Mouse (Mus musculus) midbrain, embryonic 11.5 days (tissue): Measurements from ENCODE around the gene Rsph3b. TPM values are rescaled to one million over a fixed set of nuclear protein-coding genes. Genes with fewer than 3 reads are reported as not detected.
"Not testable (repeated sequence)": the region's sequence is repeated elsewhere in the genome, so short reads cannot be mapped to it uniquely, and the experiment has no call there.

Experiments
- ATAC-seq: fragments of 200-750 bp; cut with Nextera tagmentation; 2 replicates; pipeline ENCODE4 v1.8.0; 2017; ENCODE audit warnings: moderate TSS enrichment, moderate library complexity; ENCODE audit not compliant: low FRiP score
- DNase-seq: peaks from one replicate; pipeline ENCODE4 v3.0.0; 2015; ENCODE audit warnings: low spot score; ENCODE audit errors: missing footprints
- H3K27ac ChIP-seq: fragments of 300-500 bp; sonication (generic); 2 replicates; pipeline ENCODE4 v1.5.1; 2014; ENCODE audit warnings: low read depth, low read length
- H3K27me3 ChIP-seq: fragments of 300-500 bp; sonication (generic); 2 replicates; pipeline ENCODE4 v1.6.1; 2014; ENCODE audit warnings: mild to moderate bottlenecking, low read length, moderate library complexity, mixed read lengths; ENCODE audit not compliant: control insufficient read depth, insufficient read depth
- H3K36me3 ChIP-seq: fragments of 300-500 bp; sonication (generic); 2 replicates; pipeline ENCODE4 v1.6.1; 2014; ENCODE audit warnings: mild to moderate bottlenecking, low read length, moderate library complexity, mixed read lengths; ENCODE audit not compliant: control insufficient read depth, insufficient read depth
- H3K4me1 ChIP-seq: fragments of 300-500 bp; sonication (generic); 2 replicates; pipeline ENCODE4 v1.6.1; 2014; ENCODE audit warnings: low read length; ENCODE audit not compliant: control insufficient read depth, insufficient read depth
- H3K4me2 ChIP-seq: fragments of 300-500 bp; sonication (generic); 2 replicates; pipeline ENCODE4 v1.6.1; 2014; ENCODE audit warnings: mild to moderate bottlenecking, moderate library complexity
- H3K4me3 ChIP-seq: fragments of 300-500 bp; sonication (generic); 2 replicates; pipeline ENCODE4 v1.5.1; 2014; ENCODE audit warnings: low read depth, low read length
- H3K9ac ChIP-seq: fragments of 300-500 bp; sonication (generic); 2 replicates; pipeline ENCODE4 v1.6.1; 2014; ENCODE audit warnings: low read length
- H3K9me3 ChIP-seq: fragments of 300-500 bp; sonication (generic); 2 replicates; pipeline ENCODE4 v1.6.1; 2016; ENCODE audit warnings: low read length; ENCODE audit not compliant: control insufficient read depth
- WGBS: fragments of 180-500 bp; shearing (Covaris S2); extraction: QIAGEN DNeasy Blood & Tissue Kit; methylation state at CpG from one replicate; pipeline ENCODE4 v1.1.7; 2014; 5-methylcytosine and 5-hydroxymethylcytosine counted together
- polyA plus RNA-seq: library from polyadenylated mRNA; unstranded; fragments of >200 nt; fragmentation: Nextera tagmentation; extraction: Ambion mirVana; gene quantifications from 2 replicates; pipeline ENCODE4 v1.2.1, GENCODE M21; 2014

The Rsph3b gene
- polyA plus RNA-seq, 1 experiment from 2014 or later, result 48.2 TPM

DNA sequence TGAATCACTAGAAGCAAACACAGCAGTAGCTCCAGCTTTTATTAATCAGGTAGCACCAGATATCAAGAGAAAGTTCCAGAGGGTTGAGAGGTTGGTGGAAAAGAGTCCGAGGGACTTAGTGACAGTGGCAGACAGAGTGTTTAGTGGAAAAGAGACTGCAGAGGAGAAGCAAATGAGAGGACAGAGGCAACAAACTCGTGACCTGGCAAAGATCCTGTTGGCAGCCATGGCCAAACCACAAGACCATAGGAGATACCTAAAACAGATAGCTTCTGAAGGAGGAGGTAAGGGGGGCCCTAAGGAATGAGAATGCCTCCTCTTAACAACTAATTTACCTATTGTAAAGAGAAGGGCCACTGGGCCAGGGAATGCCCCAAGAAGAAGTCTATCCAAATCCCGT lies 29.1 kb downstream of the Rsph3b start:
- H3K4me3 ChIP-seq, H3K36me3 ChIP-seq, H3K9ac ChIP-seq, H3K4me1 ChIP-seq, H3K9me3 ChIP-seq, ATAC-seq, DNase-seq, H3K27ac ChIP-seq, H3K27me3 ChIP-seq, H3K4me2 ChIP-seq: not testable (repeated sequence)
- WGBS, result 86% methylated on average over 3 of the region's 3 CpGs

DNA sequence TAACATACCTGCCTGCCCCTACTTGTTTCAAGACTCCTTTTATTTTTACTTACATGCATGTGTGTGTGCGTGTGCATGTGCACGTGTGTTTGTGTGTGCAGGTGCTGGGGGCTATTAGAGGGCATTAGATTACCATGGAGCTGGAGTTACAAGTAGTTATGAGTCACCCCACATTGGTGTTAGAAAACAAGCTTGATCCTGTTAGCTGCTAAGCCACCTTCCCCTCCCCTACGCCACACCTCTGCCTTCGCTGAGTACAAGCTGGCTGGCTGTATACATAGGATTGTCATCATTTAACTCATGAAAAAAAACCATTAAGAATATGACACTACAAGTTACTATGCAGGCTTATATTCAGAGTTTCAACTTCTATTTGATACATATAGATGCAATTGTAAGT lies 33.2 kb downstream of the Rsph3b start:
- not testable (repeated sequence) for H3K36me3 ChIP-seq, H3K4me2 ChIP-seq, DNase-seq, H3K27me3 ChIP-seq, H3K27ac ChIP-seq, H3K9me3 ChIP-seq, H3K4me1 ChIP-seq, H3K9ac ChIP-seq, H3K4me3 ChIP-seq, ATAC-seq
- WGBS, result 95% methylated on average over 2 of the region's 4 CpGs

DNA sequence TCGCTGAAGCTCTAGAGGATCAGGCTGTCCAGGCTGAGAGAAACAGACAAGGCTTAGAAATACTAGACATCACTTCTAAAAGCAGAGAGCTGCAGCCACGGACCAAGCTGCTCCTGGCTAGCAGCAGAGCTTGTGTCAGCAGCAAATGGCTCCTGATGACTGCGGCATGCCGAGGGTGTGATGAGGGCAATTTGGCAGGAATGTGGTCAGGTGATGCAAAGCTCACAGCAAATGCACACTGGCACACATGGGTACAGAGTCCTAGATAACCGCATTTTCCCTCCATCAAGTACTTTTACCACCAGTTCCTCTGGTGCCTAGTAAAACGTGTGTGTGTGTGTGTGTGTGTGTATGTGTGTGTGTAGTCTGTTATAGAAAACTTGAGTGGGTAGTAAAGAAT lies 34.4 kb downstream of the Rsph3b start:
- not testable (repeated sequence) for H3K4me3 ChIP-seq, H3K9ac ChIP-seq, H3K27ac ChIP-seq, ATAC-seq, DNase-seq, H3K36me3 ChIP-seq, H3K4me1 ChIP-seq, H3K9me3 ChIP-seq, H3K27me3 ChIP-seq, H3K4me2 ChIP-seq
- WGBS, result 95% methylated on average over 1 of the region's 6 CpGs

DNA sequence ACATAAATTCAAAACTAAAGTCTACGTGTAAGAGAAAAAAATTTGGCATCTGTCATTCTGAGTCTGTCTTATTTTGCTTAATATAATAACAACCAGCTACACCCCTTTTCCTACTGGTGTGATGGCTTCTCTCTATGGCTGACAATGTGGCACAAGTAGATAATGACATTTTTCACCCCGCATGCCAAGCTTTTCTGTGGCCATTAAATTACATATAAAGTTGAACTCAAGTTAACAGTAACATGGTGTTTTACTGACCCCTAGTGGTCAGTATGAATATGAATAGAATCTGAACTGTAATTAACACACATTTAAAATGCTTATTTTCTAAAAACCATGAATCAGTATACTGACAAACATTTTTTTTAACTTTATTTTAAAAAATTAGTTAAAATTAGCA lies 48.1 kb downstream of the Rsph3b start:
- not testable (repeated sequence) for H3K4me2 ChIP-seq, H3K9me3 ChIP-seq, H3K27ac ChIP-seq, H3K9ac ChIP-seq, DNase-seq, H3K4me1 ChIP-seq, H3K4me3 ChIP-seq, H3K36me3 ChIP-seq, H3K27me3 ChIP-seq, ATAC-seq
- WGBS, result 87% methylated on average over 1 of the region's 2 CpGs

DNA sequence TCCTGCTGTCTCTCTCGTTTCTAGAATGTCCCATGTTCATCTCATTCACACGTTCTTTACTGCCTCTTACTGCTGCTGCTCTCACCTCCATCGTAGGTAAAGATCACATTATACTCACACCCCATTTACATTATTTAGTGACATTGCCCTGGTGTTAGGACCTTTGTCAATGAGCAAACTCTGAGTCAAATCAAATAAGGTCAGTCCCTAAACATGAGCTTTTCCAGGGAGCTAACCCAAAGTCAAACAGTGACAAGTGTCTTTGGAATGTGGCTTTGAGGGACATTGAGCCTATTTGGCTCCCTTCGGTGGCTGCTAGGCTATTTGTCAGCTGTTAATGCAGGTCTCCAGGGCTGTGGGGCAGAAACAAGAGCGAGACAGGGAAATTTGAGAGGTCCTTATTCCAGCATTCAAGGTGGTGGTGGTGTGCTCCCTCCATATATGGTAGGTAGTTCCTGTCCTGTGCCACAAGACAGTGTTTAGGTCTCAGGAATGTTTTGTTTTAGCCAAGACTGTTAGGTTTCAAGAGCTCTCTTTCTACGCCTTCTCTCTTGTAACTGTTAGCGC lies 50.4 kb downstream of the Rsph3b start:
- not testable (repeated sequence) for H3K4me1 ChIP-seq, ATAC-seq, H3K27me3 ChIP-seq, H3K36me3 ChIP-seq, H3K9me3 ChIP-seq, H3K4me2 ChIP-seq, H3K27ac ChIP-seq, H3K9ac ChIP-seq, DNase-seq, H3K4me3 ChIP-seq
- 76% methylated on average over 7 of the region's 7 CpGs for WGBS

DNA sequence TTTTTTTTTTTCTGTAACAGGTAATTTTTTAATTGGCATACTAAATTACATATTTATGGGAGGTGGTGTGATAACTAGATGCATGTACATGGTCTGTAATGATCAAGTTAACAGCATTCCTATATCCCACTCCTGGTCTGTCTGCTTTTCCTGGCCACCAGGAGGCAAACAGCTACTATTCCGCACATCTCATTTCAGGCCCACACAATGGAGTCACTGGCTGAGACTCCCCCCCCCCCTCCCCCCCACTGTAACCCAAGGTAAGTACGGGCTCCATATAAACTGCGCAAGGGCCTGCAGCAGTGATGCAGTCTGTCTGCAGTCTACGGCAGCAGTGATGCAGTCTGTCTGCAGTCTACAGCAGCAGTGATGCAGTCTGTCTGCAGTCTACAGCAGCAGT lies 51.7 kb downstream of the Rsph3b start:
- H3K9me3 ChIP-seq, result no peaks in the 10 kb centered on the region
- WGBS, result 48% methylated on average over 4 of the region's 4 CpGs
- H3K4me2 ChIP-seq, result no peak overlapping the region
- no peak overlapping the region for H3K9ac ChIP-seq
- H3K4me3 ChIP-seq, result no peak overlapping the region
- H3K27ac ChIP-seq, result no peak overlapping the region
- H3K4me1 ChIP-seq, result no peaks in the 10 kb centered on the region
- peak; percentile 79 for DNase-seq
- no peaks in the 10 kb centered on the region for H3K27me3 ChIP-seq
- ATAC-seq, result no peak
- no peaks in the 10 kb centered on the region for H3K36me3 ChIP-seq

DNA sequence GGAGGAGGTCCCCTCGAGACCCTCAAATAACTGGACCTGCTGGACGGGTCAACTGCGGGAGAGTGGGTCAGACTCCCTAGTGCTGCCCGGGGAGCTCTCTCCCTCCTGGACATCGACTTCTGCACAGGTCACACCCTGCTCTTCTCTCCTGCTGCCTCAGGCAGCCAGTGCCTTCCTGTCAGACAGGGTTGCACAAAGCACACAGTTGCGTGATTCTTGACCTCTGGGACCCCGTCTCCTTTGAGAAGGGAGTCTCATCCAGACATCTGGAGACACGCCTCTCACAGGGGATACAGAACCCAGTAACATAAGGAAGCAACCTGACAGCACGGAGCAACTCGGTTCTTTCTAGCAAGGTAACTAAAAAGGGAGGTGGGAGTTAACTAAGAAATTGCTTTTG lies 55.1 kb downstream of the Rsph3b start:
- no peaks in the 10 kb centered on the region for H3K27me3 ChIP-seq
- H3K9ac ChIP-seq, result no peak overlapping the region
- no peaks in the 10 kb centered on the region for H3K36me3 ChIP-seq
- no peaks in the 10 kb centered on the region for H3K4me1 ChIP-seq
- no peak overlapping the region for H3K4me3 ChIP-seq
- WGBS, result 82% methylated on average over 10 of the region's 10 CpGs
- H3K9me3 ChIP-seq, result no peaks in the 10 kb centered on the region
- no peak overlapping the region for H3K4me2 ChIP-seq
- no peak overlapping the region for H3K27ac ChIP-seq
- DNase-seq (peak; percentile 79), ATAC-seq (no peak)

DNA sequence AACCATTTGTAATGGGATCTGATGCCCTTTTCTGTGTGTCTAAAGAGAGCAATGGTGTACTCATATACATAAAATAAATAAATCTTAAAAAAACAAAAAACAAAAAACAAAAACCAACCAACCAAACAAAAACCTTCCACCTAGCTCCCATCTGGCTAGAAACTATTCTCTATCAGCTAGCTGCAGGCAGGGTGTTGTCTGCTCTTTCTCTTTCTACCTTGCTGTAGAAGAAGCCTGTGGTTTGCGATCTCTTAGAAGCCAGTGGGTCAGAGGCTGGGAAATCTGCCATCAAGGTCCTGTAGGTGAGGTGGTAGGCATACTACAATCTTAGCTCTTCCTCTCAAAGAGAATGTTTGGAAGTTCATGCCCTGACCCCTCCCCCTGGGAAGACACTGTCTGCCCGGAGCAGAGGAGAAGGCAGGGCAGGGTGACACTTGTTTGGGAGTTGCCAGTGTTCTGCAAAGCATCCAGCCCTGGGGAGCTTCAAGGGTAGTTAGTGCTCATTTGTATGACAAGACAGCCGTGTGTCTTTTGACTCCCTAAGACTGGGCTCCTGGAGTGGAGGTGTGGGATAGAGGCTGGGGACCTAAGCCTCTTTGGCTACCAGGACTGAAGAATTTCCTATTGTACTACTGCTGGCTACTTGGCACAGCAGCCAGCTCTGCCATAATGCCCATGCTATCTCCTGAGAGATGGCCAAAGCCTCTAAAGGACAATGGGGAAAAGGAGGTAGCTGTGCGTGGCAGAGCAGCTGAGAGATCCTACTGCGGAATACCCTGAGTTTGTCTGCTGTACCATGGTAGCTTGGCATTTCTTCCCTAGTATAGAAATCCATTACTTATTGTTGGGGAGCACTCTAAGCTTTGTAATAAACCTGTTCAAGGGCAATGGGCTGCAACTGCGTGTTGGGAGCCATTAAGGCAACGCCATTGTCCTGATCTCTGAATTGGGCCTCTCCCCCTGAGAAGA lies 56.2 kb downstream of the Rsph3b start:
- ATAC-seq (no peak), DNase-seq (peak; percentile 72)
- no peaks in the 10 kb centered on the region for H3K9me3 ChIP-seq
- WGBS, result 78% methylated on average over 7 of the region's 7 CpGs
- H3K4me1 ChIP-seq, result no peaks in the 10 kb centered on the region
- no peak overlapping the region for H3K4me3 ChIP-seq
- no peak overlapping the region for H3K9ac ChIP-seq
- H3K36me3 ChIP-seq, result no peaks in the 10 kb centered on the region
- no peak overlapping the region for H3K27ac ChIP-seq
- no peak overlapping the region for H3K4me2 ChIP-seq
- no peaks in the 10 kb centered on the region for H3K27me3 ChIP-seq

DNA sequence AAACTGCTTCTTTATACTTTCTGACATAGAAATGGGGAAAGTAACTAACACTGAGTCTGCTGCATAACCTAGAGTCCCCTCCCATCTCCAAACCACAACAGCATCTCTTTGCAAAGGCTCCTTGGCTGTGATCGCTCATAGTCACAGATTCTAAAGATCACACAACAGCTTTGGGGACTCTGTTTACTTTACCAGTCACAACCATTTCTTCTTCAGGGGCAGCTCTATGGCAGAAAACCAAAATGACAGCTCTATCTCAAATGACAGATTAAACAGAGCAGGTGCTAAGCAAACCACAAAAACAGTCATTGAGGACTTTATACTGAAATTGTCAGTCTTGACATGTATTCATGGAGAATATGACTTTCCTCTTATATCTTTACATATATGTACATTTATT lies 62.0 kb downstream of the Rsph3b start:
- Histone ChIP-seq H3K9me3 (no peaks in the 10 kb centered on the region), H3K36me3 (no peaks in the 10 kb centered on the region), H3K27me3 (no peaks in the 10 kb centered on the region), H3K27ac (no peak overlapping the region), H3K4me3 (no peak overlapping the region), H3K9ac (no peak overlapping the region), H3K4me1 (peaks cover 2% of the 10 kb centered on the region; the same call in 1 of the 2 replicates), H3K4me2 (no peak overlapping the region)
- ATAC-seq (no peak), DNase-seq (peak; percentile 68)
- WGBS, result 88% methylated on average over 1 of the region's 1 CpGs
